Mouse (Mus musculus) kidney, embryonic 16.5 days (tissue): ENCODE data around the gene 5430419D17Rik. TPM values are rescaled to one million over a fixed set of nuclear protein-coding genes. Genes with fewer than 3 reads are reported as not detected.

Source experiments
- ATAC-seq: fragments of 200-750 bp; cut with Nextera tagmentation; 2 replicates; pipeline ENCODE4 v1.8.0; 2017; ENCODE audit warnings: moderate TSS enrichment; ENCODE audit not compliant: low FRiP score, low TSS enrichment
- H3K27ac ChIP-seq: fragments of 300-500 bp; sonication (generic); 2 replicates; pipeline ENCODE4 v1.5.1; 2014; ENCODE audit warnings: low read length
- H3K27me3 ChIP-seq: fragments of 300-500 bp; sonication (generic); 2 replicates; pipeline ENCODE4 v1.6.1; 2014; ENCODE audit warnings: low read length, control low read depth, mixed read lengths; ENCODE audit not compliant: insufficient read depth
- H3K36me3 ChIP-seq: fragments of 300-500 bp; sonication (generic); 2 replicates; pipeline ENCODE4 v1.6.1; 2014; ENCODE audit warnings: low read length, control low read depth, mixed read lengths; ENCODE audit not compliant: insufficient read depth
- H3K4me1 ChIP-seq: fragments of 300-500 bp; sonication (generic); 2 replicates; pipeline ENCODE4 v1.6.1; 2014; ENCODE audit warnings: low read length, control low read depth, mixed read lengths; ENCODE audit not compliant: insufficient read depth
- H3K4me2 ChIP-seq: fragments of 300-500 bp; sonication (generic); replicated peaks from 2 replicates; pipeline ENCODE4 v1.6.1; 2014; ENCODE audit warnings: low read depth, low read length
- H3K4me3 ChIP-seq: fragments of 300-500 bp; sonication (generic); 2 replicates; pipeline ENCODE4 v1.5.1; 2014; ENCODE audit warnings: mild to moderate bottlenecking, low read length
- H3K9ac ChIP-seq: fragments of 300-500 bp; sonication (generic); replicated peaks from 2 replicates; pipeline ENCODE4 v1.6.1; 2014; ENCODE audit warnings: low read length
- H3K9me3 ChIP-seq: fragments of 300-500 bp; sonication (generic); 2 replicates; pipeline ENCODE4 v1.6.1; 2016; ENCODE audit warnings: low read length, control low read depth
- WGBS: fragments of 180-500 bp; shearing (Covaris S2); extraction: QIAGEN DNeasy Blood & Tissue Kit; methylation state at CpG from one replicate; pipeline ENCODE4 v1.1.7; 2014; 5-methylcytosine and 5-hydroxymethylcytosine counted together
- polyA plus RNA-seq: library from polyadenylated mRNA; unstranded; fragments of >200 nt; fragmentation: Nextera tagmentation; extraction: Ambion mirVana; gene quantifications from 2 replicates; pipeline ENCODE4 v1.2.1, GENCODE M21; 2015

The 5430419D17Rik gene
- polyA plus RNA-seq, 1 experiment from 2014 or later: not detected

DNA sequence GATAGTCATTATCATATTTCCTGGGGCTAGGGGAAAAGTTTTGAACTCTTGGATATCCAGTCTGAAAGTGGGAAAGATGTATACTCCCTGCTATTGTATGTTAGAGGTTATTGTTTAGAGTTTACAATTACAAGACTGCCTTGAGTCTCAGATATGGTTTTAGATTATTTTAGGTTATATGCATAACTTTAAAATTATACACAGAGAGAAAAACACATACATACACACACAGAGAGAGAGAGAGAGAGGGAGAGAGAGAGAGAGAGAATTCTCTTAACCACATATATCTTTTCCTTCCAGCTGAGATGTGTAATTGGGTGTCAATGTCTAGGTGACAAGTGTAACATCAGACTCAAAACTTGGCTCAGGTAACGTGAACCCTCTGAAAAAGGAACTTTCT lies 159.4 kb downstream of the 5430419D17Rik start, which contains the start of gene Fam24a:
Fam24a (plus strand) TSS at position 301 of the 400 bp plus-strand sequence.
- Histone ChIP-seq H3K9ac (no peak within 1 kb of the TSS), H3K36me3 (no peaks in the 10 kb centered on the region), H3K9me3 (no peaks in the 10 kb centered on the region), H3K4me1 (no peaks in the 10 kb centered on the region), H3K4me3 (no peak within 1 kb of the TSS), H3K4me2 (no peak within 1 kb of the TSS), H3K27ac (no peak within 1 kb of the TSS), H3K27me3 (no peaks in the 10 kb centered on the region)
- ATAC-seq: no peak
- 42% methylated on average over 1 of the region's 1 CpGs for WGBS

DNA sequence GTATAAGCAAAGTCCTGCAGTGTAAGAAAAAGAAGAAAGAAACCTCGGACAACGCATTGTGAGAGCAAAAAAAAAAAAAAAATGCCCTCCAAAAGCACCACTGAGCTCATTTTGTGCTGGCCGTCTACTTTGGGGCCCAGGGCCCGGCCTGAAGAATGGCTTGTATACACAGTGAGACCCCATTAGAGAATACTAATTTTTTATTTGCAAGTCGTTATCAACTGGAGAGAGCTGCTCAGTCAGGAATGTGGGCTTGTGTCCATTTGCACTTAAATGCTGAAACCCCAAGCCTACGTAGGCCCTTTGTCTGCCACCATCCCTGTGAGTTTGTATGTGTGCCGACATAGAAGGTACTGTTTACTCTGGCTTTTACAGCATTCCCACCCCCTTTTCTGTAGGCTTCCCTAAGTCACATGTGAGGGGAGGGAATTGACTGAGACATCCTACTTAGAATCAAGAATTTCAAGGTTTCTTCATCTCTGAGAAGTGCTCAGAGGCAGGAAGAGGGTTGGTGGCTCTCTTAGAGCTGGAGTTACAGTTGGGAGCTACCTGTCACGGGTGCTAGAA lies 163.4 kb downstream of the 5430419D17Rik start:
- no peaks in the 10 kb centered on the region for H3K27me3 ChIP-seq
- 57% methylated on average over 8 of the region's 8 CpGs for WGBS
- no peak overlapping the region for H3K4me2 ChIP-seq
- H3K4me3 ChIP-seq: no peak overlapping the region
- peaks cover 7% of the 10 kb centered on the region; the same call in 1 of the 2 replicates for H3K36me3 ChIP-seq
- H3K9ac ChIP-seq: no peak overlapping the region
- no peak for ATAC-seq
- no peaks in the 10 kb centered on the region for H3K9me3 ChIP-seq
- no peaks in the 10 kb centered on the region for H3K4me1 ChIP-seq
- no peak overlapping the region for H3K27ac ChIP-seq

DNA sequence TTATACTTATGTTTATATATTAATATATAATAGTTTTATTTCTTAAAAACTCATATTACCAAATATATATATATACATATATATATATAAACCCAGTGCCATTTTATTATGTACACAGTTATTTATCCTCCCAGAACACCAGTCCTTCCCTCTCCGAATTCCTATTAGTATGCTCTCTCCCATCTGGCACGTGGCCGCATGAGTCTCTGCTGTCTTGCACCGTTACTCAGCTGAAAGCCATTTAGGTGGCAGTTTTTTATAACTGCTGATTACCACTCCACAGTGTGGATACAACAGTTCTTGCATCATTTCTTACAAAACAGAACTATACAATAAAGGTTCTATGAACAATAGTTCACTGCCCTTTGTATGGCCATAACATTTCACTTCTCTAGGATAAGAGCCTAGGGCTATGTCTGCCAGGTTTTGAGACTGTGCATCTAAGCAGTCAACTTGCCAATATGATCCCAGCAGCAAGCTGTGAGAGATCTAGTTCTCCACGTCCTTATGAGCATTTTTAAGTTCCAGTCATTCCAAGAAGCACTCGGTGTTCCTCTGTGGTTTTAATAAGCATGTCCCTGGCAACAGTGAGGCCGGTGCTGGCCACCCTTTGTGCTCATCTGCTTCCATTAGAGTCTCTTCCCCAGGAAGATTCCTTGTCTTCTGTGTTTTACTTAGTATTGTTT lies 171.8 kb downstream of the 5430419D17Rik start:
- Histone ChIP-seq H3K9ac (no peak overlapping the region), H3K4me2 (no peak overlapping the region), H3K36me3 (peaks cover 44% of the 10 kb centered on the region), H3K4me3 (no peak overlapping the region), H3K27me3 (no peaks in the 10 kb centered on the region), H3K27ac (no peak overlapping the region), H3K9me3 (no peaks in the 10 kb centered on the region), H3K4me1 (no peaks in the 10 kb centered on the region)
- WGBS: 87% methylated on average over 7 of the region's 7 CpGs
- ATAC-seq: no peak

Other genes starting within 250 kb of the 5430419D17Rik start
- 8.3 and 13.4 TPM in 2 replicates for gene Htra1, start 238.3 kb upstream of the 5430419D17Rik start, polyA plus RNA-seq
- gene Dmbt1, start 142.3 kb upstream of the 5430419D17Rik start, polyA plus RNA-seq: not detected in 2 replicates
- gene 4933402N03Rik, start 28.1 kb upstream of the 5430419D17Rik start, polyA plus RNA-seq: not detected in 2 replicates
- not detected in 2 replicates for gene Cuzd1, start 147.9 kb downstream of the 5430419D17Rik start, polyA plus RNA-seq
- not detected in 2 replicates for gene Fam24b, start 155.1 kb downstream of the 5430419D17Rik start, polyA plus RNA-seq
- gene Fam24a, start 159.5 kb downstream of the 5430419D17Rik start, polyA plus RNA-seq: not detected in 2 replicates
- gene 2310057M21Rik, start 188.4 kb downstream of the 5430419D17Rik start, polyA plus RNA-seq: 20.4 and 22.0 TPM in 2 replicates
- gene Pstk, start 196.7 kb downstream of the 5430419D17Rik start, polyA plus RNA-seq: 65.1 and 66.1 TPM in 2 replicates
- gene Ikzf5, start 236.1 kb downstream of the 5430419D17Rik start, polyA plus RNA-seq: 13.9 and 15.8 TPM in 2 replicates
- gene Acadsb, start 236.2 kb downstream of the 5430419D17Rik start, polyA plus RNA-seq: 110 and 115 TPM in 2 replicates